Mouse (Mus musculus) gastrocnemius, postnatal 14 days (tissue): ENCODE measurements at regions not wholly inside any gene's neighbourhood (a gene's known extent, or its start where the extent isn't known, plus 50 kb on each side); places are given as distances from the start of the nearest gene placed in this dataset.
"Not testable (repeated sequence)": the region's sequence is repeated elsewhere in the genome, so short reads cannot be mapped to it uniquely, and the experiment has no call there.

Experiments
- DNase-seq: peaks from one replicate; pipeline ENCODE4 v3.0.0; 2021; ENCODE audit warnings: mixed read lengths
- intact Hi-C: fragments of 180-260 bp; cut with DNase I; formaldehyde crosslinking; loops from one replicate; pipeline ENCODE4 v1.15.1; 2025; ENCODE audit warnings: low total_unique reads

- intact Hi-C loops = no loop called here
- DNase-seq = no peak
Measured at GRCm38 (mm10) chr7:64040026-64040737, 101.5 kb upstream of the Klf13 start.

- intact Hi-C loops = no loop called here
- DNase-seq = no peak
Measured at GRCm38 (mm10) chr7:64037701-64038231, 99.1 kb upstream of the Klf13 start.

GRCm38 (mm10) chr7:64036154-64036553 is 97.4 kb upstream of the Klf13 start:
- no peak for DNase-seq
- intact Hi-C loops = no loop called here

- no peak for DNase-seq
- intact Hi-C loops = no loop called here
Measured at GRCm38 (mm10) chr7:64035025-64035606, 96.4 kb upstream of the Klf13 start.

GRCm38 (mm10) chr7:64034493-64034892 is 95.8 kb upstream of the Klf13 start:
- intact Hi-C loops = no loop called here
- DNase-seq = no peak

- intact Hi-C loops = no loop called here
- DNase-seq = no peak
Measured at GRCm38 (mm10) chr7:64033388-64033787, 94.7 kb upstream of the Klf13 start.

GRCm38 (mm10) chr7:64032921-64033354 is 94.2 kb upstream of the Klf13 start:
- intact Hi-C loops = no loop called here
- DNase-seq = no peak

- intact Hi-C loops = no loop called here
- no peak for DNase-seq
Measured at GRCm38 (mm10) chr7:64030650-64031049, 91.9 kb upstream of the Klf13 start.

GRCm38 (mm10) chr7:64027100-64027499 is 88.4 kb upstream of the Klf13 start:
- intact Hi-C loops = no loop called here
- no peak for DNase-seq

GRCm38 (mm10) chr7:64025155-64025554 is 86.4 kb upstream of the Klf13 start:
- no peak for DNase-seq
- intact Hi-C loops = no loop called here

GRCm38 (mm10) chr7:64024253-64024652 is 85.5 kb upstream of the Klf13 start:
- no peak for DNase-seq
- intact Hi-C loops = no loop called here

- DNase-seq = no peak
- intact Hi-C loops = no loop called here
Measured at GRCm38 (mm10) chr7:64022711-64023468, 84.2 kb upstream of the Klf13 start.

GRCm38 (mm10) chr7:64021241-64022108 is 82.8 kb upstream of the Klf13 start:
- intact Hi-C loops = no loop called here
- DNase-seq = peak; percentile 24

GRCm38 (mm10) chr7:64018107-64018506 is 79.4 kb upstream of the Klf13 start:
- DNase-seq = no peak
- intact Hi-C loops = no loop called here

GRCm38 (mm10) chr7:64016874-64017273 is 78.2 kb upstream of the Klf13 start:
- DNase-seq = no peak
- intact Hi-C loops = no loop called here

GRCm38 (mm10) chr7:64015136-64015535 is 76.4 kb upstream of the Klf13 start:
- intact Hi-C loops, DNase-seq: not testable (repeated sequence)

GRCm38 (mm10) chr7:64014227-64014626 is 75.5 kb upstream of the Klf13 start:
- intact Hi-C loops = no loop called here
- no peak for DNase-seq

- intact Hi-C loops = no loop called here
- DNase-seq = no peak
Measured at GRCm38 (mm10) chr7:64013023-64013547, 74.4 kb upstream of the Klf13 start.

- DNase-seq = no peak
- intact Hi-C loops = no loop called here
Measured at GRCm38 (mm10) chr7:64012268-64012601, 73.5 kb upstream of the Klf13 start.
